Mouse (Mus musculus): ENCODE measurements at regions not wholly inside any gene's neighbourhood (a gene's known extent, or its start where the extent isn't known, plus 50 kb on each side); places are given as distances from the start of the nearest gene placed in this dataset.

GRCm38 (mm10) chr10:17074013-17074401, 649.0 kb upstream of the Cited2 start:
- TF ChIP-seq FLI1 (IDR thresholded peaks at IDR 0.05; ENCODE audit: low read length) (no peak), GATA1 (IDR thresholded peaks at IDR 0.05; ENCODE audit: borderline replicate concordance, low read length) (no peak)

All from megakaryocyte, embryonic 14.5 days (primary cell).